Mouse (Mus musculus): ENCODE data around the gene Sema7a. TPM values are rescaled to one million over a fixed set of nuclear protein-coding genes. Genes with fewer than 3 reads are reported as not detected.

Sema7a gene
- polyA plus RNA-seq, 1 experiment from 2014 or later = 1.1 TPM

DNA sequence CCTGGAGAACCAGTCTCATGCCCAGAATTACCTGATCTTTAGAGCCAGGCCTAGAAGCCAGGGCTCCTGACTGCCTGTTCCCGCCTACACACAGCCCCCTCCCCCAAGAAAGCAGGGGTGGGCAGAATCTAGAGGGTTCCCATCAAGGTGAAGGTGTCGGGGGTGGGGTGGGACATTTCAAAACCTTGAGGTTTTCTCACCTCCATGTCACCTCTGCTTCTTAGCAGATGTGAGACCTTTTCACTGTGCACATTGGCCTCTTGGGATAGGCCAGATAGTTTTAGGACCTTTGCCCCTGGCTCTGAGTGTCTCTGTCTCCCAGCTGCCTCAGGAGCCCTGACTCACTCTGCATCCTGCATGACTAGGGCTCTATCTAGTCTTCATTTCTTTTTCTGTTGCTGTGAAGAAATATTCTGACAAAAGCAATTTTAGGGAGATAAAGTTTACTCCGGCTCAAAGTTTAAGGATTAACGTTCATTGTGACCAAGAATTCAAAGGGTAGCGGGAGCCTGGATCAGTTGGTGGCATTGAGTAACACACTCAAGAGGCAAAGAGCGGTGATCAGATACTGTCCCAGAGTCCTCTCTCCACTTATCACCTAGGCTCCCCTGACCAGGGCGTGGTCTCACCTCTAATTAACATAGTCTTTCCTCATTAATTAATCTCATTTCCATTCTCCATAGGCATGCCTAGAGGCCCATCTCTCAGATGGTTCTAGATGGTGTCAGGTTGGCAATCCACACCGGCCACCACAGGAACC is 29.1 kb downstream of the Sema7a start:
- Histone ChIP-seq H3K36me3 (ENCODE audit: control insufficient read depth, insufficient read depth, low read length) (no peaks in the 10 kb centered on the region), H3K27ac (ENCODE audit: low read length) (no peak overlapping the region), H3K4me2 (replicated peaks; ENCODE audit: low read depth, low read length) (no peak overlapping the region), H3K4me1 (ENCODE audit: control insufficient read depth, insufficient read depth, low read length) (peaks cover 9% of the 10 kb centered on the region; the same call in 1 of the 2 replicates), H3K4me3 (ENCODE audit: low read depth, low read length) (no peak overlapping the region), H3K27me3 (ENCODE audit: control insufficient read depth, insufficient read depth, low read length) (no peaks in the 10 kb centered on the region), H3K9ac (replicated peaks; ENCODE audit: low read depth, low read length) (no peak overlapping the region), H3K9me3 (ENCODE audit: control insufficient read depth, low read depth, low read length) (no peaks in the 10 kb centered on the region)
- no peak for ATAC-seq (ENCODE audit: insufficient number of reproducible peaks, insufficient read depth, low FRiP score, low read depth)
- 85% methylated on average over 8 of the region's 8 CpGs for WGBS

DNA sequence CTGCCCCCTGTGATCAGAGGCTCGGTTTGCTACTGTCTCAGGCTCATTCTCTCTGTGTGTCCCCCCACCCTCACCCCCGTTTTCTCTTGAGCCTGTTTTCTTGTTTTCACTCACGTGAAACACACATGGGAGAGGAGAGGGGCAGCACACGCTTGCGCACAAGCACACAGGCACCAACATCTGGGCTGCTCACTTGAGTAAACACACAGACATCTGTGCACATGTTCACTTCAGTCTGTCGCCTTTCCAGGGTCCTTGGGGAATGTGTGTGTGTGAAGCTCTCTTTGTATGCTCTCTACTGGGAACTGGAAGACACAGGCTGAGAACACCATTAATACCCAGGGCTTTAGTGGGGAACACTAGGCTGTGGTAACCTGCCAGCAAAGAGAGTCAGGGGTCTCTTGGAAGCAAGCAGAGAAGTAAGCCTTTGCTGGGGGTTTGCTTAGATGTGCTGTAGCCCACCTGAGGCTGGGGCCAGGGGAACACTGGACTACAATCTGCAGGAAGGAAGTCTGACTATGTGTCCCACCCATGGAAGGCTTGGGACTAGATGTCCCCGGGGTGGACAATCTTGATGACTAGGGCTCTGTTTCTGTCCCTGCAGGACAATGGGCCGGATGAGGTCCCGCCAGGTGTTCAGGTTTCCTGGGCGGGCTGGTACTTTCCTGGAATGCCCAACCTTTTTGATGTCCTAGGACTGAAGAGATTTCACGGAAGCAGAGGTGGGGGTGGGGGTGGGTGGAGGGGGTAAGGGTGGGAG is 30.0 kb downstream of the Sema7a start:
- H3K9ac ChIP-seq (replicated peaks; ENCODE audit: low read depth, low read length) = no peak overlapping the region
- no peak overlapping the region for H3K4me3 ChIP-seq (ENCODE audit: low read depth, low read length)
- H3K9me3 ChIP-seq (ENCODE audit: control insufficient read depth, low read depth, low read length) = no peaks in the 10 kb centered on the region
- H3K36me3 ChIP-seq (ENCODE audit: control insufficient read depth, insufficient read depth, low read length) = no peaks in the 10 kb centered on the region
- peaks cover 9% of the 10 kb centered on the region; the same call in 1 of the 2 replicates for H3K4me1 ChIP-seq (ENCODE audit: control insufficient read depth, insufficient read depth, low read length)
- no peak for ATAC-seq (ENCODE audit: insufficient number of reproducible peaks, insufficient read depth, low FRiP score, low read depth)
- no peak overlapping the region for H3K4me2 ChIP-seq (replicated peaks; ENCODE audit: low read depth, low read length)
- 70% methylated on average over 11 of the region's 11 CpGs for WGBS
- no peaks in the 10 kb centered on the region for H3K27me3 ChIP-seq (ENCODE audit: control insufficient read depth, insufficient read depth, low read length)
- no peak overlapping the region for H3K27ac ChIP-seq (ENCODE audit: low read length)

DNA sequence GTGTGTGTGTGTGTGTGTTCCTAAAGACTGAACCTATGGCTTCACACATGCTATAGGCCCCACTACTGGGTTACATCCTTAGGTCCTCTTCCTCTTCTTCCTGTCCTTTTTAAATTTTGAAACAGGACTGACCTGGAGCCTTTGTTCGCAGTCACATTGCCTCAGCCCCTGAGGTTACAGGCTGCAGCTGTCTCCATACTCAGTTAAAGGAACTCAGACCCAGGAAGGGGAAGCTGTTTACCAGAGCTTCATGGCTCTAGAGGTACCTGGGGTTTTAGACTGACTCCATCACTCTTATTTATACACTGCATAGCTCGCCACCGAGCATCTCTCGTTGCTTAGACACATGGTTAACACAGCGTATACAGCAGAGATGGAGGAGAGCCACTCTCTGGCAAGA is 31.5 kb downstream of the Sema7a start:
- no peaks in the 10 kb centered on the region for H3K36me3 ChIP-seq (ENCODE audit: control insufficient read depth, insufficient read depth, low read length)
- WGBS = 78% methylated on average over 5 of the region's 5 CpGs
- H3K9me3 ChIP-seq (ENCODE audit: control insufficient read depth, low read depth, low read length) = no peaks in the 10 kb centered on the region
- ATAC-seq (ENCODE audit: insufficient number of reproducible peaks, insufficient read depth, low FRiP score, low read depth) = no peak
- H3K27me3 ChIP-seq (ENCODE audit: control insufficient read depth, insufficient read depth, low read length) = no peaks in the 10 kb centered on the region
- H3K9ac ChIP-seq (replicated peaks; ENCODE audit: low read depth, low read length) = no peak overlapping the region
- no peak overlapping the region for H3K27ac ChIP-seq (ENCODE audit: low read length)
- H3K4me3 ChIP-seq (ENCODE audit: low read depth, low read length) = no peak overlapping the region
- peaks cover 9% of the 10 kb centered on the region; the same call in 1 of the 2 replicates for H3K4me1 ChIP-seq (ENCODE audit: control insufficient read depth, insufficient read depth, low read length)
- no peak overlapping the region for H3K4me2 ChIP-seq (replicated peaks; ENCODE audit: low read depth, low read length)

DNA sequence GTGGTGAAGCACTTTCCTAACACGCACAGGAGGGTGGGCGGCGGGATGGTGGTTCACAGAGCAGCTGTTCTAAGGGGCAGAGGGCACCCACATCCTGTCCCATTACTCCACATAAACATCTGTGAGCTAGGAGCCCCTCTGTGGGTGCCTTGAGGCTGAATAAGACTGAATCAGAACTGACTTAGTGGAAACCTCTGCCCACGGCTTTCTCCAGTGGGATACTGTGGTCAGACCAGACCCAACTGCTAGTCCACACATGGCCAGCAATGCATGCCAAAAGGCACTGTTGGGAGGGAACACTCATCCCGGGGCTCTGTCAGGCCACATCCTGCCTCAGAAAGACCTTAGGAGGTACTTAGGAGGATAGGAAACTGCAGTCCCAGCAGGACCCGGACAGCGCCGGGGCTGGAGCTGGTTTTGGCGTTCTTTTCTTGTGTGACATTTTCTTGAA is 32.3 kb downstream of the Sema7a start:
- H3K27me3 ChIP-seq (ENCODE audit: control insufficient read depth, insufficient read depth, low read length) = no peaks in the 10 kb centered on the region
- H3K36me3 ChIP-seq (ENCODE audit: control insufficient read depth, insufficient read depth, low read length) = no peaks in the 10 kb centered on the region
- H3K4me1 ChIP-seq (ENCODE audit: control insufficient read depth, insufficient read depth, low read length) = peaks cover 9% of the 10 kb centered on the region; the same call in 1 of the 2 replicates
- 61% methylated on average over 9 of the region's 9 CpGs for WGBS
- no peaks in the 10 kb centered on the region; the same call in 1 of the 2 replicates for H3K9me3 ChIP-seq (ENCODE audit: control insufficient read depth, low read depth, low read length)
- H3K4me3 ChIP-seq (ENCODE audit: low read depth, low read length) = no peak overlapping the region
- ATAC-seq (ENCODE audit: insufficient number of reproducible peaks, insufficient read depth, low FRiP score, low read depth) = no peak
- no peak overlapping the region for H3K4me2 ChIP-seq (replicated peaks; ENCODE audit: low read depth, low read length)
- H3K9ac ChIP-seq (replicated peaks; ENCODE audit: low read depth, low read length) = no peak overlapping the region
- H3K27ac ChIP-seq (ENCODE audit: low read length) = no peak overlapping the region

DNA sequence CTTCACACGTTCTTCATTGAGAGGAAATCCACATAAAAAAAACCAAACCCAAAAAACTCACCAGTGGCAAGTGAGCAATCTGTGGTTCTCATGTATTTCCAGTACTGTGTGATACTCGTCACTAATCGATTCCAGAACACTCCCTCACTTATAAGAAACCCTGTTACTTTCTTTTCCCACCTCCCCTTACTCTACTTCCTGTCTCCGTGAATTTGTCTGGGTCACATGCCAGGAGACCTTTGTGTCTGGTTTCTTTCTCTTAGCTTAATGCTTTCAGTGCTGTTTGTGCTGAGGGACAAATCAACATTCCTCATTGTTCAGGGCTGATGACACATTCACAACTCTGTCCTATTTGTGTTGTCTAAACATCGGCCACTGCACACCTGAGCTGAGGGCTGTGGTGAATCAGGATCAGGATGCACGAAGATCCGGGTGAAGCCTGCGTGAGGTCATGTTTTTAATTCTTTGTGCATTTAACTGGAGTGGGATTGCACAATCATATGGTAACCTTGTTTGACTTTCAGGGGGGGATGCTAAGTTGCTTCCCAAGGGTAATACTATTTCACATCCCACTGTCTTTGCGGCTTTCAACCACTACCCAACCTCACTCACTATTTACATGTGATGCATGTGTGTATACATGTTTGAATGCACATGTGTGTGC is 33.0 kb downstream of the Sema7a start:
- 46% methylated on average over 9 of the region's 9 CpGs for WGBS
- Histone ChIP-seq H3K4me1 (ENCODE audit: control insufficient read depth, insufficient read depth, low read length) (peaks cover 9% of the 10 kb centered on the region; the same call in 1 of the 2 replicates), H3K4me2 (replicated peaks; ENCODE audit: low read depth, low read length) (no peak overlapping the region), H3K27ac (ENCODE audit: low read length) (no peak overlapping the region), H3K9ac (replicated peaks; ENCODE audit: low read depth, low read length) (no peak overlapping the region), H3K9me3 (ENCODE audit: control insufficient read depth, low read depth, low read length) (no peaks in the 10 kb centered on the region; the same call in 1 of the 2 replicates), H3K4me3 (ENCODE audit: low read depth, low read length) (no peak overlapping the region), H3K36me3 (ENCODE audit: control insufficient read depth, insufficient read depth, low read length) (no peaks in the 10 kb centered on the region), H3K27me3 (ENCODE audit: control insufficient read depth, insufficient read depth, low read length) (no peaks in the 10 kb centered on the region)
- ATAC-seq (ENCODE audit: insufficient number of reproducible peaks, insufficient read depth, low FRiP score, low read depth) = no peak

DNA sequence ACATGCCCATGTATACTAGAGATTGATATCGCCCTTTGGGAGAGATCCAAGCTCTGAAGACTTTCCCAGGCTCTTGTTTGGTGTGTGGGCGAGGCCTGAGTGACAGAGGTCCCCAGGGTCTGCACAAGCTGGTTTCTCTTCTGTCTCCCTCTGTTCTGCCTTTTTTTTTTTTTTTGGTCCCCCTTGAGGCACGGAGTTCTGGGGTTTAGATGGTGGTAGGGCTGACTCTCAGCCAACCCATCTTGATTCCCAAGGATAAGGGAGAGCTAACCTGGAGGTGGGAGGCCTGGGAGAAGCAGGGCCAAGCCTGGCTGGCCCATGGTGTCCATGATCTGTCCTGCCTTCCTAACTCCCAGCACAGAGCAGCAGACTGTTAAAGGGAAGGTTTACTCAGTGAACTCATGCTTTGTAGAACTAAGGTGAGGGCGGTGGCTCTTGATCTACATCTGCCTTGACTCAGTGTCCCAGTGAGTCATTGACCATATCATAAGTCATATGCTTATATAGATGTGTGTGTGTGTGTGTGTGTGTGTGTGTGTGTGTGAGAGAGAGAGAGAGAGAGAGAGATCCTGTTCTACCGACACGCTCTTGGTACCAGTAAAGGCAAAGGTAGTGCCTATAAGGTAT is 33.6 kb downstream of the Sema7a start:
- H3K27ac ChIP-seq (ENCODE audit: low read length) = no peak overlapping the region
- no peaks in the 10 kb centered on the region for H3K36me3 ChIP-seq (ENCODE audit: control insufficient read depth, insufficient read depth, low read length)
- no peaks in the 10 kb centered on the region for H3K27me3 ChIP-seq (ENCODE audit: control insufficient read depth, insufficient read depth, low read length)
- H3K9me3 ChIP-seq (ENCODE audit: control insufficient read depth, low read depth, low read length) = no peaks in the 10 kb centered on the region; the same call in 1 of the 2 replicates
- no peak overlapping the region for H3K4me2 ChIP-seq (replicated peaks; ENCODE audit: low read depth, low read length)
- WGBS = 80% methylated on average over 6 of the region's 6 CpGs
- no peak overlapping the region for H3K4me3 ChIP-seq (ENCODE audit: low read depth, low read length)
- H3K4me1 ChIP-seq (ENCODE audit: control insufficient read depth, insufficient read depth, low read length) = peaks cover 9% of the 10 kb centered on the region; the same call in 1 of the 2 replicates
- no peak for ATAC-seq (ENCODE audit: insufficient number of reproducible peaks, insufficient read depth, low FRiP score, low read depth)
- H3K9ac ChIP-seq (replicated peaks; ENCODE audit: low read depth, low read length) = no peak overlapping the region

DNA sequence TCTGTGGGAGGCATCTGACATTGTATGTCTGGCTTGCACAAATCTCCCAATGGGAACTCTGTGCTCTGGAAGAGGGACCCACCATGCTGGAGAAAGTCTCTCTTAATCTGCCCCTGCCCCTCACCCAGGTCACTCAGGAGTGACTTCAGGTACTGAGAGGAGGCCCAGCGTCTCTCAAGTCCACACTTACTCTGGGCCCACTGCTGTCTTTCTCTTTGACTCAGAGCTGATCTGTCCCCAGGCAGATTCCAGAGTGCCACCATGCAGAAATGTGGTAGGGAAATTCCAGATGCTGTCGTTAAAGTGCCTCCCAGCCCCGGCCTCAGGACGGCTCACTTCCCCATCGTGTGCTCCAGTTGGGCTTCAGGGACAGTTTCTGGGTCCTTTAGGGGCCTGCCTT is 34.3 kb downstream of the Sema7a start:
- Histone ChIP-seq H3K4me2 (replicated peaks; ENCODE audit: low read depth, low read length) (no peak overlapping the region), H3K27me3 (ENCODE audit: control insufficient read depth, insufficient read depth, low read length) (no peaks in the 10 kb centered on the region), H3K9me3 (ENCODE audit: control insufficient read depth, low read depth, low read length) (no peaks in the 10 kb centered on the region; the same call in 1 of the 2 replicates), H3K9ac (replicated peaks; ENCODE audit: low read depth, low read length) (no peak overlapping the region), H3K36me3 (ENCODE audit: control insufficient read depth, insufficient read depth, low read length) (no peaks in the 10 kb centered on the region), H3K4me1 (ENCODE audit: control insufficient read depth, insufficient read depth, low read length) (peaks cover 9% of the 10 kb centered on the region; the same call in 1 of the 2 replicates), H3K27ac (ENCODE audit: low read length) (no peak overlapping the region), H3K4me3 (ENCODE audit: low read depth, low read length) (no peak overlapping the region)
- 53% methylated on average over 5 of the region's 5 CpGs for WGBS
- ATAC-seq (ENCODE audit: insufficient number of reproducible peaks, insufficient read depth, low FRiP score, low read depth) = no peak
